Mouse (Mus musculus): ENCODE results near the gene Rock2. TPM values are rescaled to one million over a fixed set of nuclear protein-coding genes. Genes with fewer than 3 reads are reported as not detected.
"Not testable (repeated sequence)": the region's sequence is repeated elsewhere in the genome, so short reads cannot be mapped to it uniquely, and the experiment has no call there.

The Rock2 gene
- polyA plus RNA-seq, 1 experiment from 2014 or later: 13.3 TPM

GRCm38 (mm10) chr12:17009466-17009865, 114.8 kb downstream of the Rock2 start:
- H3K4me2 ChIP-seq (replicated peaks; ENCODE audit: low read depth): no peak overlapping the region
- no peak overlapping the region for H3K27ac ChIP-seq (ENCODE audit: low read depth, low read length)
- peak; percentile 20; the same call in 1 of the 2 replicates for TF ChIP-seq CTCF (IDR thresholded peaks at IDR 0.05; ENCODE audit: low read depth)
- H3K4me3 ChIP-seq (ENCODE audit: low read depth, low read length): no peak overlapping the region
- H3K36me3 ChIP-seq (ENCODE audit: control insufficient read depth, insufficient read depth): no peaks in the 10 kb centered on the region
- H3K9me3 ChIP-seq (ENCODE audit: control insufficient read depth): 0 out of 2 replicates have a peak, but pooled peaks cover 3% of the 10 kb centered on the region
- ATAC-seq: no peak
- no peak overlapping the region for H3K9ac ChIP-seq (ENCODE audit: low read depth, low read length)
- WGBS: 94% methylated on average over 6 of the region's 6 CpGs
- no peaks in the 10 kb centered on the region for H3K4me1 ChIP-seq (replicated peaks; ENCODE audit: control insufficient read depth, insufficient read depth, low read length)
- H3K27me3 ChIP-seq (replicated peaks; ENCODE audit: control insufficient read depth, insufficient read depth, low read length): no peaks in the 10 kb centered on the region

GRCm38 (mm10) chr12:17011100-17011870, 116.6 kb downstream of the Rock2 start, which contains the start of gene 2410004P03Rik:
Gene 2410004P03Rik (minus strand): TSS chr12:17011727.
- peak within 1 kb of the TSS; percentile 39 for H3K4me3 ChIP-seq (ENCODE audit: low read depth, low read length)
- no peaks in the 10 kb centered on the region for H3K4me1 ChIP-seq (replicated peaks; ENCODE audit: control insufficient read depth, insufficient read depth, low read length)
- no peaks in the 10 kb centered on the region for H3K36me3 ChIP-seq (ENCODE audit: control insufficient read depth, insufficient read depth)
- no peak within 1 kb of the TSS for H3K27ac ChIP-seq (ENCODE audit: low read depth, low read length)
- peak; percentile 93 for TF ChIP-seq CTCF (IDR thresholded peaks at IDR 0.05; ENCODE audit: low read depth)
- 8% methylated on average over 29 of the region's 29 CpGs for WGBS
- H3K9ac ChIP-seq (ENCODE audit: low read depth, low read length): no peak within 1 kb of the TSS
- H3K9me3 ChIP-seq (ENCODE audit: control insufficient read depth): 0 out of 2 replicates have a peak, but pooled peaks cover 3% of the 10 kb centered on the region
- H3K4me2 ChIP-seq (replicated peaks; ENCODE audit: low read depth): peak within 1 kb of the TSS; percentile 73
- H3K27me3 ChIP-seq (replicated peaks; ENCODE audit: control insufficient read depth, insufficient read depth, low read length): no peaks in the 10 kb centered on the region
- ATAC-seq: peak; percentile 66

GRCm38 (mm10) chr12:17012067-17012899, 117.6 kb downstream of the Rock2 start:
- Histone ChIP-seq H3K9ac (ENCODE audit: low read depth, low read length) (no peak overlapping the region), H3K4me3 (ENCODE audit: low read depth, low read length) (no peak overlapping the region), H3K27me3 (replicated peaks; ENCODE audit: control insufficient read depth, insufficient read depth, low read length) (no peaks in the 10 kb centered on the region), H3K36me3 (ENCODE audit: control insufficient read depth, insufficient read depth) (no peaks in the 10 kb centered on the region), H3K4me2 (replicated peaks; ENCODE audit: low read depth) (no peak overlapping the region), H3K9me3 (ENCODE audit: control insufficient read depth) (0 out of 2 replicates have a peak, but pooled peaks cover 3% of the 10 kb centered on the region), H3K4me1 (replicated peaks; ENCODE audit: control insufficient read depth, insufficient read depth, low read length) (no peaks in the 10 kb centered on the region), H3K27ac (ENCODE audit: low read depth, low read length) (no peak overlapping the region)
- WGBS: 68% methylated on average over 2 of the region's 2 CpGs
- ATAC-seq: no peak
- no peak for TF ChIP-seq CTCF (IDR thresholded peaks at IDR 0.05; ENCODE audit: low read depth)

GRCm38 (mm10) chr12:17015711-17016110, 121.0 kb downstream of the Rock2 start:
- Histone ChIP-seq H3K36me3 (ENCODE audit: control insufficient read depth, insufficient read depth) (no peaks in the 10 kb centered on the region), H3K27ac (ENCODE audit: low read depth, low read length) (no peak overlapping the region), H3K9ac (ENCODE audit: low read depth, low read length) (no peak overlapping the region), H3K4me1 (replicated peaks; ENCODE audit: control insufficient read depth, insufficient read depth, low read length) (no peaks in the 10 kb centered on the region), H3K9me3 (ENCODE audit: control insufficient read depth) (no peaks in the 10 kb centered on the region), H3K27me3 (replicated peaks; ENCODE audit: control insufficient read depth, insufficient read depth, low read length) (no peaks in the 10 kb centered on the region), H3K4me2 (replicated peaks; ENCODE audit: low read depth) (no peak overlapping the region), H3K4me3 (ENCODE audit: low read depth, low read length) (no peak overlapping the region)
- 77% methylated on average over 2 of the region's 2 CpGs for WGBS
- ATAC-seq: no peak
- no peak for TF ChIP-seq CTCF (IDR thresholded peaks at IDR 0.05; ENCODE audit: low read depth)

- WGBS: 26% methylated on average over 4 of the region's 4 CpGs
- Histone ChIP-seq H3K4me2 (replicated peaks; ENCODE audit: low read depth) (no peak overlapping the region), H3K9me3 (ENCODE audit: control insufficient read depth) (no peaks in the 10 kb centered on the region), H3K27me3 (replicated peaks; ENCODE audit: control insufficient read depth, insufficient read depth, low read length) (no peaks in the 10 kb centered on the region), H3K27ac (ENCODE audit: low read depth, low read length) (no peak overlapping the region), H3K4me3 (ENCODE audit: low read depth, low read length) (no peak overlapping the region), H3K36me3 (ENCODE audit: control insufficient read depth, insufficient read depth) (no peaks in the 10 kb centered on the region), H3K9ac (ENCODE audit: low read depth, low read length) (no peak overlapping the region), H3K4me1 (replicated peaks; ENCODE audit: control insufficient read depth, insufficient read depth, low read length) (no peaks in the 10 kb centered on the region)
- TF ChIP-seq CTCF (IDR thresholded peaks at IDR 0.05; ENCODE audit: low read depth): peak; percentile 70
- ATAC-seq: no peak
Measured at GRCm38 (mm10) chr12:17018468-17018867, 123.8 kb downstream of the Rock2 start.

GRCm38 (mm10) chr12:17021125-17021524, 126.4 kb downstream of the Rock2 start:
- H3K27ac ChIP-seq (ENCODE audit: low read depth, low read length); H3K4me3 ChIP-seq (ENCODE audit: low read depth, low read length); H3K4me1 ChIP-seq (replicated peaks; ENCODE audit: control insufficient read depth, insufficient read depth, low read length); ATAC-seq; H3K27me3 ChIP-seq (replicated peaks; ENCODE audit: control insufficient read depth, insufficient read depth, low read length); H3K4me2 ChIP-seq (replicated peaks; ENCODE audit: low read depth); H3K9ac ChIP-seq (ENCODE audit: low read depth, low read length); H3K36me3 ChIP-seq (ENCODE audit: control insufficient read depth, insufficient read depth); H3K9me3 ChIP-seq (ENCODE audit: control insufficient read depth): not testable (repeated sequence)
- WGBS: 71% methylated on average over 4 of the region's 4 CpGs
